Mouse (Mus musculus): ENCODE results near the gene Inpp5a. TPM values are rescaled to one million over a fixed set of nuclear protein-coding genes. Genes with fewer than 3 reads are reported as not detected.
"Not testable (repeated sequence)": the region's sequence is repeated elsewhere in the genome, so short reads cannot be mapped to it uniquely, and the experiment has no call there.

Gene Inpp5a
- polyA plus RNA-seq, 1 experiment, result 33.9 TPM

DNA sequence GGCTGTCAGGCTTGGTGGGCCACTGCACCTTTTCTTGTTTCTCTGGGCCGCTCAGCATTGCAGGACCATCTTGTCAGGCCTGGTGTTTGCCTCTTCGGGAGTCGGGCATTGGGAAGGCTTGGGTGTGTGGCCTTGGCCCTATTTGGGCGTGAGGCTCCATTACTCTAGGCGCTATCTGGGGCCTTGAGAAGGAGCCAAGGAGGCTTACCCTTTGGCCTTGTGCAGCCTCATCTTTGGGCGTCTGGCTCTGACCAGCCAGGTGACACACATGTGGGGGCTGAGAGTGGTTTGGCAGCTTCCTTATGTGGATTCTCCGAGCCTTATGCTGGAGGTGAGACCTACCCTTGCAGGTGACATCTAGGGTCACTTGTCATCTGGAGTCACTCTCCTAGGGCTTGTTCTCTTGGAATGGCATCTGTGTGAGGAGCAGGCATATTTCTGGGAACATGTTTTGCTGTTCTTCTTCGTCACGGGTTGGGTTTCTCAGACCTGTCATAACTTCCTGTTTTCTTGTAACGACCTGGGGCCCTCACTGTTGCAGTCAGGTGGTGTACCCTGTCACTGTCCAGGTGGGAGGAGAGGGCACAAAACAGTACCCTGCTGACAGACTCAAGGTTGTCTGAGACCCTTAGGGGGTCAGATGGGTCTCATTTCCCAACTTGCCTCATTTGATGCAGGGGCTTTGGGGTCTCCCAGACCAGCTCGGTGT lies 11.2 kb downstream of the Inpp5a start:
- no peak for DNase-seq (ENCODE audit: low read depth)

DNA sequence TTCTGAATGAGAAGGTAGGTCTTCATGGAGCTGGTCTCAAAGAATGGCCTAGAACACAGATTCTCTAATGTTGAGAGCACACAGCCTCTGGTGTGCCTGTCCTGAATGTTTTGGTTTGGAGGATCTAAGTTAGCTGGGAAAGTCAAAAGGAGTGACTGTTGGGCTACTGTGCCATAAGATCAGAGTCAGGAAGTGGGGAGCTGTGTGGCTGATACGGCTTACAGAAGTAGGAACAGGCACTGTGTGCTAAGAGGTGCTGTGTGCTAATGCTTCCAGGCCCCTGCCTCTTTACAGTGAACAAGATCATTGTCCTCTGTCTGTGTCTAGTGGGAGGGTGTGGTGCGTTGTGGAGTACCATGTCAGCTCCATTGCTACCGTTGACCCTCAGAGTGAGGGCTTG lies 12.0 kb downstream of the Inpp5a start:
- DNase-seq (ENCODE audit: low read depth), result no peak

DNA sequence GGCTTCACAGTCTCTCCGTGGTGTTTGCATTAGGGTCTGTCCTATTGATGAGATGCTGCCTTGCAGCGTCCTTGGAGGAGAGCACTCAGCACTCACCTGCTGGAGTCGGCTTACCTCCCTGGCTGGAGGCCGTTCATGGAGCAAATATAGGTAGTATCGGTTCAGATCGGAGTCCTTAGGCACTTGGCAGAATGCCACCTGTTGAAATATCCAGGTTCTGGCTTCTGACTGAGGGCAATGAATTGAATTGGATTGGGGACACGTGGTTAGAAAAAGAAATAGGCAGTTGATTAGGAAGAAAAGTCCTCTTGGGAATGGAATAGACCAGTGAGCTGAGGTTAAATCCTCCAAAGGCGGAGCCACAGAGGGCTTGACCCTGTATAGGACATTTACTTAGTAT lies 12.9 kb downstream of the Inpp5a start:
- no peak for DNase-seq (ENCODE audit: low read depth)

DNA sequence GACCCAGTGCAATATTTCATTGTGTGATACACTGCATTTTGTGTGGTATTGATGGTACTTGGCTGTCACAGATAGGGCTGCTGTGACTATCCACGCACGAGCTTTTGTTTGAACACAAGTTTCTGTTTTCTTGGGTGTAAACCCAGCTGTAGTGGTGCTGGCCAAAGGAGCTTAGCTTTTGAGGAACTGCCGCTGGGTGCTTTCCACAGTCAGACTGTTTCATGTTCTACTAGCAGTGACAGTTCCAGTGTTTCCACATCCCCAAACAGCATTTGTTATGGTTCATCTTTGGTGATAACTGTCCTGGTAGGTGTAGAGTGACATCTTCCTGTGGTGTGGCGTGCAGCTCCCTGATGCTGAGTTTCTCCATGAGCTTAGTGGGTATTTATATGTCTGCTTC lies 13.8 kb downstream of the Inpp5a start:
- no peak for DNase-seq (ENCODE audit: low read depth)

DNA sequence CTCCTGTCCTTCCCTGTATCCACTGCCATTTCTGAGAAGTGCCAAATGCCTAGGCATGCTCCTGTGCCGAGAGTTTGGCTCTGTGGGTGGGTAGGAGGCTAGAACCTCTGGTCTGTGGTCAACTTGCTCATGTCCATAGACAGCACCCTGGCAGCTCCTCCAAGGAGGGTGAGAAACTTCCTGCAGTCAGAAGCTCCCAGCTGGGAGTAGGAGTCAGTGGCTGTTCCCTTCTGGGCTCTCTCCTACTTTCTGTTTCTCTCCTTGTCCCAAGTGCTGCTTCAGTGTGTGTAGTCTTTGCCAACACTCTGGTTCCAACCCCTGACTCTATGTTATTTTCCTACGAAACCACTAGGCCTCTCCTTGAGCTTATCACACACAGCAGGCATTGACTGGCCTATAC lies 17.7 kb downstream of the Inpp5a start:
- DNase-seq (ENCODE audit: low read depth), result no peak

DNA sequence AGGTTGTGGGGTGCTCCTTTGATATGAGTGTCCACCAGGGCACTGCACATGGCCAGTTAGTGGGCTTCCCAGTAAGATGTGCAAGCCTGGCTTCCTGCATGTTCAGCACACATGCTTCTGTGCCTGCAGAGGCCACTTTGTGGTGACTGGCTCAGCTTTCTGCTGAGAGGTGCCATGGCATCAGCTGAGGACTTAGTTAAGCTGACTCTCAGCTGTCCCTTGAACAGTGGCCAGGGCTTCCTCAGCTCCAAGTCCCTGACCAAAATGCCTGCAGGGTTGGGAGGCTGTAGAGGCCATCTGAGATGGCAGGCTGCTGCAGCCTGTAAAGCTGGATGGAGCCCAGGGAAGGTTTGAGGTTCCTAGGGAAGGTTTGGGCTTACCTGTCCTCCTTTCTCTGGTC lies 19.1 kb downstream of the Inpp5a start:
- no peak for DNase-seq (ENCODE audit: low read depth)

DNA sequence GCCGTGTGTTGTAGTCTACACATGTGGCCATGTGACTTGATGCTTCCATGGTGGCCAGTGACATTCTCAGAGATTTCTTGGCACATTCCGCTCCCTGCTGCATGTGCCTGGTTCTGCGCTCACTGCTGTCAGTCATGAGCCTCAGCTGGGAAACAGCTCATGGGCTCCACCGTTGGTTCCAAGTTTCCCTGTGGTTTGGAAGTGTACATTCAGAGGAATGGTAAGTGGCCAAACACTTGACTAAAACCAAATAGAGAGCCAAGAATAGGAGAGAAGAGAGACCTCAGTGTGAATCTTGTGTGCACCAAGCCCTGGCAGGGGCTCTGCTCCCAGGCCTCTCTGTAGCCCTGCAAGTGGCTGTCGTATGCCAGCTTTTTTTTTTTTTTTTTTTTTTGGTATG lies 21.0 kb downstream of the Inpp5a start:
- DNase-seq (ENCODE audit: low read depth), result no peak

DNA sequence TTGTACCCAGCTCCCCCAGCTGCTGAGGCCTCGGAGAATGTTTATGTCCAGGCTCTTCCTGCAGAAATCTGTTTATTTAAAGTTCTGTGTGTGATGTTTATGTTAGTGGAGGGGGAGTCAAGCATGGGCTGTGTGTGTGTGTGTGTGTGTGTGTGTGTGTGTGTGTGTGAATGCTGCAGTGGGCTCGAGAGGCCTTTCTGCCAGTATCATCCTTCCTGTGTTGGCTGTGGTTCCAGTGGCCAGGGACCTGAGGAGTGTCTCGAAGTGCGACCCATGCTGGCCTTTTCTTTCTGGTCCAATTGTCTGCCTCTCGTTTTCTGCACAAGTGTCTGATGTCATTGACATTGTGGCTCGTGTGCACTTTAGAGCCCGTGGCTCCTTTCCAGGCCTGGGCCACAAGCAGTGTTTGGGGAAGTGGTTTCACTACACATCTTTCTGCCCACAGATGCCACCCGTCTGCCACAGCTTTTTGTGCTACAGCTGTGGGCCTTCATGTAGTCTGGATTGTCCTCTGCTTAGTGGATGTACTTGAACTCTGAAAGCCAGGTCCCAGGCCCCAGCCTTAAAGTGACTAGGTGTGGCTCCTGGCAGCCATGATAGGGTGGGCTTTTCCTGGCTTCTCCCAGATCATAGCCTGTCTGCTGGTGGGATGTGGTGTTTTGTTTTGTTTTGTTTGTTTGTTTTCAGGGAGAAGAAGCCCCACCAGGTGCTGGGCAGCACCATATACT lies 23.5 kb downstream of the Inpp5a start:
- no peak for DNase-seq (ENCODE audit: low read depth)

DNA sequence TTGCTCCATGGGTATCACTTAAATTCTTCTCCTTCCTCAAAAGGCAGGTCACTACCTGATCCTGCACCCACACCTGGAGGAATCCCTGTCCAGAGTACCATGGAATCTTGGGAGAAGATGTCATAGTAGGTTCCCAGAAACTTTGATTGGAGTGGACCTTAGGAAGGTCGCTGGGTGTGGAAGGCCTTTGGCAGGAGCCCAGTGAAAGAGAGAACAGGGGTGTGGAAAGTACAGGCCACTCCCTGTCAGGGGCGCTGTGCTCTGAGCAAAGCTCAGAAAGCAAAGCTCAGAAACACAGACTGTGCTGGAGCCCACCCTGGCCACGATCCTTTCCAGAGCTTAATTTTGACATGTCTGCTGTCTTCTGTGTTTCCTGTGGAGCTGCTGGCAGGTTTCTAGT lies 24.5 kb downstream of the Inpp5a start:
- no peak for DNase-seq (ENCODE audit: low read depth)

DNA sequence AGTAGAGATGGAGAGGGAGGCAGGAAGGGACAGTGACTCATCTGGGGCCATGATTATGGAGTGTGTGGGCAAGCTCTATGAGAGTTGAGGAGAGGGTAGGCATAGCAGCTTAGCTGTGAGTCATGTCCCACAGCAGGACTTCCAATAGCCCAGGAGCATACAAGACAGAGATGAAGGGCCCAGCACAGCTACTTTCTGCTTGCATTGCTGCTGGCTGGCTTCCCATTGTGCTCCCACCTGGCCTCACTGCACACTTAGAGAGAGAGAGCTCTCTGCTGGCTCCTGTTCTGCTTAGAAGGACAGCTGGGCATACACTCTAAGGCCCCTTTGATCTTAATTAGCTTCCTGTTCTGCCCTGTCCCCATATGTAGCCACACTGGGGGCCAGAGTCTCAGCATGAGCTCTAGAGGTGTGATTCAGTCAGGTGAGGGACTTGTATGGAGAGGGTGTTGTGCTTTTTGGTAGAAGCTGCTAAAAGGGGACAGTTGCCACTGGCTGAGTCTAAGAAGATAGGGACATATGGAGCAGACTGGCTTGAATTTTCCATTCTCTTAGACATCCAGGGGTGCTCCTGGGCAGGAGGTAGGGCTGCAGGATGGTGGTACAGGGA lies 26.8 kb downstream of the Inpp5a start:
- no peak for DNase-seq (ENCODE audit: low read depth)

DNA sequence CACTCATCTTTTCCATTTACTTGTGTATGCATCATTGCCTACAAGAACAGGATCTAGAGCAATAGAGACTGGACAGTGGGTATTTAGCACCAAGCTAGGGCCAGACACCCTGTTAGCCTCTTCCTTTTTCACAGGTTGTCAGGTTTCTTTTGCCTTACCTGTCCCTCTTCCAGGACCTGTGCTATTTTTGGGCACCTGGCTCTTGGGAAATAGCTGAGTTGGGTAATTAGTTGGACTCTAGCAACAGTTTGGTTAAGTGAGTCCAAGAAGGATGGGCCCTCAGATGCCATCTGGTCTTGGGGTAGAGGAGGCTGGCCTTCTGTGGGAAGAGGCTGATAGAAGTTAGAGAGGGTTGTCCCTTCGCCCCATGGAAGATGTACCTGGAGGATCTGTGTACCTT lies 29.5 kb downstream of the Inpp5a start:
- DNase-seq (ENCODE audit: low read depth), result no peak

DNA sequence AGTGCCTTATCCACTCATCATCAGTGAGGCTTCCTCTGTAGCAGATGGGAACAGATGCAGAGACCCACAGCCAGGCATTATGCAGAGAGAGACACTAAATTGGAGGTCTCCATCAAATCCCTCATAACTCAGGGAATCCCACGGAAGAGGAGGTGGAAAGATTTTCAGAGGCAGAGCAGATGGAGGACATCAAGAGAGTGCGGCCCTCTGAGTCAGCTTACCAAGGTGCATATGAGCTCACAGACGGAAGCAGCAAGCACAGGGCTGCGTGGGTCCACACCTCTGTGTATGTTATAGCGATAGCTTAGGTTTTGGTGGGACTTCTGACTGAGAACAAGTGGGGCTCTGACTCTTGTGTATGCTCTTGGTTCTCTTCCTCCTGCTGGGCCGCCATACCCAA lies 33.9 kb downstream of the Inpp5a start:
- no peak for DNase-seq (ENCODE audit: low read depth)

DNA sequence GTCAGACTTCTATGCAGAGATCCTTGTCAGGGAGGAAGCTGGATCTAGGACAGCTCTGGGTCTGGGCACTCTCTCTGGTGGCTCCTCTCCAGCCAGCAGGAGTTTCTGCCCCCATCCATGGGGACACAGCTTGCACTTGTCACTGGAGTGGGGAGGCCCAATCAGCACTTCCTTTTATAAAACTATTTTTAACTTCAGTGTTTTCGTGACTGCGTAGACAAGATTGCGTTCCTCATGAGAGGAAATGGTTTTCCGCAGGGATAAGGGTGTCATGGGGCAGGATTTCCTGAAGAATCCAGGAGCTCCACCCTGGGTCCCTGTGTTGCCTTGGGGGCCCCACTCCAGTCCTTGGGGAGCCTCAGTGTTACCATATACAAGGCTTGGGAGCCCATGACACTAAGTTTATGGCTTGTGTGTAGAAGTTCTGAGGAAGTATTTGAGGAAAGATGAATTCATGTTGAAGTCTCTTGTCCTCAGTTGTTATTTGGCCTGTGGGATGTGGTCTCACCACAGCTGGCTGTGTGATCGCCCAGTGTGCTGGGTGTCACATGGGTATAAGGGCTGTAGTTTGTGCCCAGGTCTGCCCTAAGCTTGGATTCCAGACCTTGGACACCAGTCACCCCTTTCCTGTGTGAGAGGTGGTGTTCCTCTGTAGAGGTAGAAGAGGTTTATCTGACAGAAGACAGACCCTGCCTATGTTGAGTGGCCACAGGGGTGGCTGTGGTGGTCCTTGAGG lies 45.4 kb downstream of the Inpp5a start:
- no peak for DNase-seq (ENCODE audit: low read depth)

DNA sequence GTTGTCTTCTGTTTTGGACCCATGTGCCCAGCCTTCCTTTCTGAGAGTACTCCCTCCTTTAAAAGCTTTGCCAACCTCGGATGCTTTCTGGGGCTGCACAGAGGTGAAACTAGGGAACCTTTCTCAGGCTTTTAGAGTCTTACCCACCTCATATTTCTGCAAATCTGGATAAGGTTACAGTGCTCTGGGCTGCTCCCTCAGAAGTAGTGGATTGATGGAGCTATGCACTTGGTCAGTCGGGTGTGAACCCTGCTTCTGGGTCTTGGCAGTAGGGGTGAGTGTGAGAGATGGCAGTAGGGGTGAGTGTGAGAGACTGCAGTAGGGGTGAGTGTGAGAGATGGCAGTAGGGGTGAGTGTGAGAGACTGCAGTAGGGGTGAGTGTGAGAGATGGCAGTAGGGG lies 46.0 kb downstream of the Inpp5a start:
- not testable (repeated sequence) for DNase-seq (ENCODE audit: low read depth)

DNA sequence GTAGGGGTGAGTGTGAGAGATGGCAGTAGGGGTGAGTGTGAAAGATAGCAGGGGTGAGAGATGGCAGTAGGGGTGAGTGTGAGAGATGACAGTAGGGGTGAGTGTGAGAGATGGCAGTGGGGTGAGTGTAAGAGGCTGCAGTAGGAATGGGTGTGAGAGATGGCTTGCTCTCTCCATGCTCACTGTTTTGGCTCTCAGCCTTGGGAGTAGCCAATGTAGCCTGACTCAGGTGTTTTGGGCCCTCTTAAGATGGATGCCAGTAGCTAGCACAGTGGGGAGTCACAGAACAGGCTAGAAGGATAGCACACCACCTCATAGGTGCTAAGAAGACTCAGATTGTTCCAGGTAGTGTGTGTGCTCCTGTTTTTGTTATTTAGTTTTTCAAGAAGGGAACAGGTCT lies 46.8 kb downstream of the Inpp5a start:
- no peak for DNase-seq (ENCODE audit: low read depth)

DNA sequence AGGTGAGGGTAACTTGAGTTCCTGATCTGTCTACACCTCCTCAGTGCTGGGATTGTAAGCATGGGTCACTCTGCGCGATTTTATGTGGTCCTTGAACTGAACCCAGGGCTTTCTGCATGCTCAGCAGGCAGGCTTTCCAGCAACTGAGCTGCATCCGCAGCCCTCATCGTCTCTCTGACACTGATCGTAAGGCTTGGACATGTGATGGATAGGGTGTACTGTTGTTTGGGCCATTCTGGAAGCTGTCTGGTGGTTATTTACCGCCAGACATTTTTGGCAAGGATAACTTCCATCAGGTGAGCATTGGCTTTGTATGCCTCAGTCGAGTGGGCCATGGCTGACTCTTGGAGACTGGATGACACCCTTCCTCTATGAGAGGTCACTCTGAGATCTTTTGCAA lies 48.0 kb downstream of the Inpp5a start:
- DNase-seq (ENCODE audit: low read depth), result no peak

DNA sequence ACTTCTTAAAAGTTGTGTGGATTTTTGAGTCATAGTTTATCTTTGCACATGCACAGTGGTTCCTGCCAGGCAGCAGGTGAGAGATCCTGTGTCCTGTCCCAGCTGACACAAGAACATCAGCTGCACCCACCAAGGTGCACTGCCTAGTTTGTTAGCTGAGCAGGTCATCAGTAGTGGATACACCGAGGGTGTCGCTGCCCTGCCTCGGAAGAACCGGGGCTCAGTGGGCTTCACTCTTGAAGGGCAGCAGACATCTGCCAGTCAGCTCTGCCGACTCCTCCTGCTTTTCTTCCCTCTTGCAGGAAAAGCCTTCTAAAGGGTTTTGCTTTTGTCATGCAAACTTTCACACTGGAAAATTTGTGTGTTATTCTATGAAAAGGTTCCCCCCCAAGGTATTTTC lies 48.6 kb downstream of the Inpp5a start:
- no peak for DNase-seq (ENCODE audit: low read depth)

DNA sequence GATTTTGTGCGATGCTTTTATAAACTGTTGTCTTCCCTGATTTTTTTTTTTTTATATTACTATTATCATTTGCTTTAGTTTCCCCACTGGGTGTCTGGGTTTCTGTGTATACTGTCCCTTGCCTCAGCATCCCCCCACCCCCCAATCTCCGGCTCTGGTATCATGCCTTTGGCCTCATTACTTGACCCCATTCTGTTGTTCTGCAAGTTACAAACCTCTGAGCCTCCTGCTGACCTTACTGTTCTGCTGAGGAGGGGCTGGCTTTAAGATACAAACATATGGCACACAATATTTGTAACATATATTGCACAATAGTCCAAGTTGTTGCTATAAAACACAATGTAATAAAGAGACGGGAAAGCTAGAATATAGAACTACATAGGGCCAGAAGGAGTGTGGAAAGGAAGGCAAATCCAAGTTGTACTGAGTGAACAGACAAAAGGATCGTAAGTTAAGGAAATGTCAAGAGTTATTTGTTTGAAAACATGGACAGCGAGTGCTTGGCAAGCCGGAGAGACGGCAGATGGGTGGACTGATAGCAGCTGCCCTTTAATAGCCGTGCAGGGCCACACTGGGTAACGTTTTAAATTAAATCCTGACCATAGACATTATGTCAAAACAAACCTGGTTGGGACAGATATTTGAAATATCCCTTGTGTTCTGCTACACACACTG lies 49.2 kb downstream of the Inpp5a start:
- no peak for DNase-seq (ENCODE audit: low read depth)

DNA sequence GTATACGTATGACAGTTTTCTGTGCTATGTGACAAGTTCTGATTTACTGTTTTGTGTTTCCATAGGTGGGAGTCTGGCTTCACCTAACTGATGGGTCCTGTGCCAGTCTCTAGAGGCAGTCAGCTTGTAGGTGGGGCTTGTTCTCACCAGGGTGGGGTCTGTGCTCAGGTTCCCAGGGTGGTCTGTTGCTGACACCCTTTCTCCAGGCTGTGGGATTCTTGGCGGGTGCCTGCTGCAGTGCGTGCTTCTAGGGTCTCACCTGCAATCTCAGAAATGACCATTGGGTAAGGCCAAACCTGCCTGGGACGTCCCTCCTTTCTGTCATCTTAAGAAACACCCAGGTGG lies 49.7 kb downstream of the Inpp5a start:
- DNase-seq (ENCODE audit: low read depth), result no peak

DNA sequence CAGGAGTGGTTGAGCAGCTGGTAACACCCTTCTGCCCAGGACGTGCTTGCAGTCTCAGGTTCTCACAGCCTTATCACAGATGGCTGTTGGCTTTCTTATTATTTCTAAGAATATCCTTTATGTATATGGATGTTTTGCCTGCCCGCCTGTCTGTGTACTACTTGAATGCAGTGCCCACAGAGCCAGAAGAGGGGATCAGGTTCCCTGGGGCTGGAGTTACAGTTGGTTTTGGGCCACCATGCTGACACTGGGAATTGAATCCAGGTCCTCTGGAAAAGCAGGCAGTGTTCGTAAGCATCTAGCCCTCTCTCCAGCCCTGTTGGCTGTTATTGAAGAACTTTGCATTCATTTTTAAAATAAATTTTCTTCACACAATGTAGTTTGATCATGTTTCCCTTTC lies 50.1 kb downstream of the Inpp5a start:
- no peak for DNase-seq (ENCODE audit: low read depth)

DNA sequence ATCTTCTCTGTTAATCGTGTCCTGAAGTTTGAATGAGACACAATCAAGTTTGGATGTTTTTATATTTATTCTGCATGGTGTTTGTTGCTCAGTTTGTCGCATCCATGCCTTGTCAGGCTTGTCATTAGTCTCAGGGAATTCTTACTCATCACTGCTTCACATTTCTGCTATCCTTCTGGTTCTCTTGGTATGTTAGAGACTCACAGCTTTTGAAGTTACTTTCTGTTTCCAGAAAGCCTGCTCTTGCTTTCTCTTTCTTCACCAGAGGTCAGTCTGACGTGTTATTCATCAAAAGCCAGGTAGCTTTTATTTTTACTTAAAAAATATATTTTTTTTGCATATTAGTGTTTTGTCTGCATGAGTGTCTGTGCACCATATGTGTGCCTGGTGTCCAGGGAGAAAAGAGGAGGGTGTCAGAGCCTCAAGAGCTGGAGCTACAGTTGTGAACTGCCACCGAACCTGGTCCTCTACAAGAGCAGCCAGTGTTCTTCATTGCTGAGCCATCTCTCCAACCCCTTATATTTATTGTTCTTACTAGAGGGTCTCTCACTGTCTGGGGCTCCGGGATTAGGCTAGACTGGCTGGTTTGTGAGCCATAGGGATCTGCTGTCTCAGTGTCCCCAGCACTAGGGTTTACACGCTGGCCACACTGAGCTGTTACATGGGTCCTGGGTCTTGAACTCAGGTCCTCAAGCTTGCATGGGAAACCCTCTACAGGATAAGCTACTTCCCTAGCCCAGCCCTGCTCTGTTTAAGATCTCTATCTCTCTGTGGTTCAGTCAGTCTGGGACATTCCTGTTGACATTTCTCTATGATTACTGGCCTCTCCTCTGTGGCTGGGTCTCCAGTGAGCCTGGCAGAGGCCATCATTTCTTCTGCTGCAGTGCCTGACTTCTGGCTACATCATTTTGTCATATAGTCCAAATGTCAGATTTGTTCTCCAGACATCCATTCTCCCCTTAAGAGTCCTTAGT lies 51.3 kb downstream of the Inpp5a start:
- DNase-seq (ENCODE audit: low read depth), result no peak

Data from gonadal fat pad, adult 2 months (tissue).